Mouse (Mus musculus): Measurements from ENCODE around the gene Krtap1-4.
"Not testable (repeated sequence)": the region's sequence is repeated elsewhere in the genome, so short reads cannot be mapped to it uniquely, and the experiment has no call there.

Gene Krtap1-4

DNA sequence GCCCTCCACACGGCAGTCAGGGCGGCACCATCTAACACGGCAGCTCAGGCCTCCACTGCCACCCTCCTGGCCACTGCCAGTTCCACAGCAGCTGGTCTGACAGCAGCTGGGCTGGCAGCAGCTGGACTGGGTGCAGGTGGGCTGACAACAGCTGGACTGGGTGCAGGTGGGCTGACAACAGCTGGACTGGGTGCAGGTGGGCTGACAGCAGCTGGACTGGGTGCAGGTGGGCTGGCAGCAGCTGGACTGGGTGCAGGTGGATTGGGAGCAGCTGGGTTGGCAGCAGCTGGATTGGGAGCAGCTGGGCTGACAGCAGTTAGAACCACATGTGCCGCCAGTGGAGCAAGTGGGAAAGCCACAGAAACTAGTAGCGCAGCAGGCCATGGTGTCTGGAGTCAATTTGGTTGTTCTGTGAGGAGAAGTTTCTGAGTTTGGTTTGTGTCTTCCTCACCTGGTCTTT is at the start of gene Krtap1-4:
TSS of gene Krtap1-4 (minus strand) at position 410 of the 460 bp plus-strand sequence.
- DNase-seq (ENCODE audit: low spot score in 2 of 2) = no peak

DNA sequence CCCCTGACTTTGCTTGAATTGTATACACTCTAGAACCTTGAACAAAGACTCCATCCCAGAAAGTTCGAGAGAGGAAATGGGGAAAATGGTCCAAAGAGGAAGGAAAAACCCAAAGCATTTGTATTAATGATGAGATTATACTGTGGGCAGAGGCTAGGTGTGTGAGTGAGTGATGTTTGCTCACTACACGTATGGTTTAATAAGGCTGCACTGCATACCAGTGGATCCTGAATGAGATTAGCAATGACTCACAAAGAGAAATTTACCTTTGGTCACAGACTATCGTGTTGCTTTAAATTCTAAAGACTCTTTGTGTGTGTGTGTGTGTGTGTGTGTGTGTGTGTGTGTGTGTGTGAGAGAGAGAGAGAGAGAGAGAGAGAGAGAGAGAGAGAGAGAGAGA is 47.4 kb upstream of the Krtap1-4 start:
- no peak for DNase-seq (ENCODE audit: low spot score in 2 of 2)

DNA sequence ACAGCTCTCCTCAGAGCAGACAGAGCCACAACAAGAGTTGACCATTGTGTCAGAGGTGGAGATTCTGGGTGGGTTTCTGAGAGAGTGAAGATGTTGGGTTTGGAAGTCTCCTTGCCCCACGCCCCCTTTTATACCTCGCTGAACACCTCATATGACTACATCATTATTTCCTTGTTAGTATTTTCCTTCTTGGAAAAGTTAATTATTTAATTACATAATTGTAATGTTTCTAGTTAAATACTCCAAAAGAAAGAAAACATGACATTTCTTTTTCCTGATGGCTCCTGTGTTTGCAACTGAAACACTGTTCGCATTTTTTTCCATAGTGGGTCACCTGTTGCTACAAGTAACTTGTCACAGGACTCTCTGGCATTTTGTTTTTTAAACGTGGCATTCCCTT is 44.7 kb upstream of the Krtap1-4 start, which contains the start of gene Krtap4-1:
TSS of gene Krtap4-1 (minus strand) at position 101 of the 400 bp plus-strand sequence.
- no peak for DNase-seq (ENCODE audit: low spot score in 2 of 2)

DNA sequence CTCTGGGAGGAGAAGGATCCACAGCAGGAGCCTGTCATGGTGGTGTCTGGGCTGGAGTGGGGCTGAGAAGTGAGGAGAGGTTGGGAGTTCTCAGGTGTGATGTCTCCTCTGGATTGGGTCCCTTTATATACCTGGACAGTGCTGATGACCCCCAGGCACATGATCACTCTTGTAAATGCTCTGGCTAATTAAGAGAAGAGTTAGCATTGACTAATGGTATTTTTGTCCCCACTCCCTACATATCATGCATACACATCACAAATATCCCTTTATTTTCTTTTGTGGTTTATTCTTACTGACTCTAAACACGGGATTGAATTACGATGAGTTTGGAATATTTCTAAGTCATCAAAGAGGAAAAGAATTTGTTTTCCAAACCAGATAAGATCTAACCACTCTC is 36.9 kb upstream of the Krtap1-4 start, which contains the start of gene Gm11562:
TSS of gene Gm11562 (minus strand) at position 101 of the 400 bp plus-strand sequence.
- no peak for DNase-seq (ENCODE audit: low spot score in 2 of 2)

DNA sequence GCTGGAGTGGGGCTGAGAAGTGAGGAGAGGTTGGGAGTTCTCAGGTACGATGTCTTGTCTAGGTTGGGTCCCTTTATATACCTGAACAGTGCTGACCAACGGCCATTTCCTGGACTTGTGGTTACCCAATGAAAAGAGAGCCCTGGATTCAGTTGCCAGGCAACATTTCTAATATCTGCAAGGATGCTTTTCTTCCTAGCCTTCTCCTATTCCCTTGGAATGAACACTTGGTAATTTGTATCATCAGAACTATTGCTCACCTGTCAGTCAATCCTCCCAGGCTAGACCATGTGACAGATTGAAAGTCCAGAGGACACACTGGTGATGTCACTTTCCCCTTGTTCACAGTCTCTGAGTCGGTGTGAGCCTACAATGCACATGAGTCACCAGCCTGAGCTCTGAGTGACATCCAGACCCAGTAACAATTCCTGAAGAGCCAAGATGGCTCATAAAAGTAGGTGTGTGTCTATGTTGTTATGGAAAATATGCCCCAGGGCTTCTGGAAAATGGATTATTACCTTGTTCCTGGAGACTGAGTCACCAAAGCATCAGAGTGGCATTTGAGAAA is 31.4 kb upstream of the Krtap1-4 start, which contains the start of gene Krtap2-4:
TSS of gene Krtap2-4 (minus strand) at position 51 of the 568 bp plus-strand sequence.
- DNase-seq (ENCODE audit: low spot score in 2 of 2) = no peak

DNA sequence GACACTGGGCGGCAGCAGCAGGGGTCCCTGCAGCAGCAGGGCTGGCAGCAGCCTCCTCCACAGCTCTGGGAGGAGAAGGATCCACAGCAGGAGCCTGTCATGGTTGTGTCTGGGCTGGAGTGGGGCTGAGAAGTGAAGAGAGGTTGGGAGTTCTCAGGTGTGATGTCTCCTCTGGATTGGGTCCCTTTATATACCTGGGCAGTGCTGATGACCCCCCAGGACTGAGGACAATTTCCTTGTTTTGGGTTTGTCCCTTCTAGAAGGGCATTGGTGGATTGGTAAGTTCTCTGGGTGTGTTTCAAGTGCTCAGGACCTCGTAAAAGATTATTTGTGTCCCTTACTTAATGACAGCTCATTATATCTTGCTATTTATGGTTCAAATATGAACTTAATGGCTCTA is 26.6 kb upstream of the Krtap1-4 start, which contains the start of gene Gm11937:
TSS of gene Gm11937 (minus strand) at position 101 of the 400 bp plus-strand sequence.
- DNase-seq (ENCODE audit: low spot score in 2 of 2) = not testable (repeated sequence)

DNA sequence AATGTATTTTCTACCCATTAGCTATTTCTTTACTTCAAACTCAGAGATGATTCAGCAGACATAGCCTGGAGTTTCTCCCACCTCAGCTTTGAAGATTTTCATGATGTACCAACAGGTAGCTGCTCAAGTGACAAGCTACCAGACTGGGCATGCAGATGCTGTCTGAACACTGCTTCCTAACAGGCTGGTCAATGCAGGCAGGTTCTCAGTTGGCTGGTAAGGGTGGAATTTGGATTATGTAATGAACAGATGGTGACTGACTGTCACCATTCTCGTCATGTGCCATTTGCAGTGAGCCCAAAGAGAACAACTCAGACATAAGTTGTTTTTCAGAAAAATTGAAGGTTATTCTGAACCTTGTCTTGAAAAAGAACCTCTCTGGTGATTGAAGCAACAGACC is 25.7 kb upstream of the Krtap1-4 start:
- no peak for DNase-seq (ENCODE audit: low spot score in 2 of 2)

DNA sequence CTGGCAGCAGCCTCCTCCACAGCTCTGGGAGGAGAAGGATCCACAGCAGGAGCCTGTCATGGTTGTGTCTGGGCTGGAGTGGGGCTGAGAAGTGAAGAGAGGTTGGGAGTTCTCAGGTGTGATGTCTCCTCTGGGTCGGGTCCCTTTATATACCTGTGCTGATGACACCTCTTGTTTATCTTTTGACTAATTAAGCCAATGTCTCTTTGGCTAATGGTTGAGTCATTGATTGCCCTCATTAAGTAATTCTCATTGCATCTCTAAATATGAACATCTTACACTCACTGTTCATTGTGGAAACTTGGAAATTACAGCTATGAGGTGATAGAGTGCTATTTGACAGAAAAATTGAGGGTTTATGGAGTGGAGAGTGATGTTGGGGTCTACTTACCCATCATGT is 19.8 kb upstream of the Krtap1-4 start, which contains the start of gene Gm11938:
TSS of gene Gm11938 (minus strand) at position 101 of the 400 bp plus-strand sequence.
- not testable (repeated sequence) for DNase-seq (ENCODE audit: low spot score in 2 of 2)

DNA sequence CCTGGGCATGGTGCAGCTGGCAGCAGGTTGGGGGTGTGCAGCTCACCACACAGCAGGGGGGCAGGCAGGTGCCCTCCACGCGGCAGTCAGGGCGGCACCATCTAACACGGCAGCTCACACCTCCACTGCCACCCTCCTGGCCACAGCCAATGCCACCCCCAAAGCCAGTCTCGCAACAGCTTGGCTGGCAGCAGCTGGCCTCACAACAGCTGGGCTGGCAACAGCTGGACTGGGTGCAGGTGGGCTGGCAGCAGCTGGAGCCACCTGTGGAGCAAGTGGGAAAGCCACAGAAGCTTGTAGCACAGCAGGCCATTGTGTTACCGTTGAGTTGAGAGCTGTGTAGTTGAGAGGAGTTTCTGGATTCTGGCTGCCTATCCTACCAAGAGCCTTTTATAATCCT is 14.3 kb upstream of the Krtap1-4 start, which contains the start of gene Krtap9-3:
TSS of gene Krtap9-3 (minus strand) at position 364 of the 400 bp plus-strand sequence.
- DNase-seq (ENCODE audit: low spot score in 2 of 2) = not testable (repeated sequence)

DNA sequence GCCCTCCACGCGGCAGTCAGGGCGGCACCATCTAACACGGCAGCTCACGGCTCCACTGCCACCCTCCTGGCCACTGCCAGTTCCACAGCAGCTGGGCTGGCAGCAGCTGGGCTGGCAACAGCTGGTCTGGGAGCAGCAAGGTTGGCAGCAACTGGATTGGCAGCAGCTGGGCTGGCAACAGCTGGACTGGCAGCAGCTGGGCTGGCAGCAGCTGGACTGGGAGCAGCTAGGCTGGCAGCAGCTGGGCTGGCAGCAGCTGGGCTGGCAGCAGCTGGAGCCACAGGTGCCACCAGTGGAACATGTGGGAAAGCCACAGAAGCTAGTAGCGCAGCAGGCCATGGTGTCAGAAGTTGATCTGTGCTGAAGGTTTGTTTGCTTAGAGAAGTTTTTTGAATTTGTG is 7.5 kb upstream of the Krtap1-4 start, which contains the start of gene Krtap1-3:
TSS of gene Krtap1-3 (minus strand) at position 359 of the 400 bp plus-strand sequence.
- DNase-seq (ENCODE audit: low spot score in 2 of 2) = no peak

DNA sequence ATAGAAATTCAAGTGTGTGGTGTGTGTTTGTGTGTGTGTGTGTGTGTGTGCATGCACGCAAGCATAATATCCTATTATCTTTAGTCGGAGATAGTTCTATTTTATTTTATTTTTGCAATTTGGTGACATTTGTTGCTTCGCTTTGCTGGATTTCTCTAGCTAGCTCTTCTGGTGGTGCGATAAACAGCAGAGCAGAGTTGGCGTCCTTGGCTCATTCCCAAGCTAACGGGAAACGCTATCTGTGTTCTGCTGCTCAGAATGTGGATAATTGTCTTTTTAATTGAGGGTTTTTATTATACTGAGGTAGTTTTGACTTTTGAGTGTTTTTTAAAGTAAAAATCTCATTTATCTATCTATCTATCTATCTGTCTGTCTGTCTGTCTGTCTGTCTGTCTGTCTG is 1.6 kb upstream of the Krtap1-4 start:
- DNase-seq (ENCODE audit: low spot score in 2 of 2) = no peak

DNA sequence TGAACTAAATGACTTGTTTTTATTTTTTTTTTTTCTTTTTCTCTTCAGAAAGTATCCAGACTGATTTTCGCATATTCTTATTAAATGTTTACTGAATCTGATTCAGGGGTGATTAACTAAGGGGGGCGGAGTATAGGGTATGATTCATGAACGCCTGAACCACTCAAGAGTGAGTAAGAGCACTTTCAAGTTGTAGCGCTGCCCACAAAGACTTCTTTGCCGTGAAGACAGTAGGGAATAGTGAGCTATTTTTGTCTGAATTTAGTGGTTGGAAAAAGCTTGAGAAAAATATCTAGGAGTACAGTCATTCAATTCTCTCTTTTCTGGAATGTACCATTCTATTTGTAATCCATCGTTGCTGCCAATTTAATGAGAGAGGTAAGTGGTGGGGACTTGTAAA is 1.9 kb downstream of the Krtap1-4 start:
- DNase-seq (ENCODE audit: low spot score in 2 of 2) = no peak

DNA sequence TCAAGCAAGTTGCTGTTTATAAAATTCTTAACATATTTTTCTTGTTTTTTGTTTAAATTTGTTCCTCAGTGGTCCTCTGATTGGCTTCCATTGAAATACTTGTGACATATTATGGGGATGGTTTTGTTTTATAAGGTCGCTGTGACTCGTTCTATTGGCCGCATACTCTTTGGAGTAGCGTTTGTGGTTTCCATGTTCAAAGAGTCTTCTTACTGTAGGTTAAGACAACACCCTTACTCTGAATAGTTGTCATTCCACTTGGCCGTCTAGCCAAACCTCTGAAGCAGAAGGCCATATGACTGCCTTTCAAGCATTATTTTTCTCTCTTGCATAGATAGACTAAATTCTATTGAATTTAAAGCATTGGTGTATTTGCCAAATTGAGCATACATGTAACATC is 2.4 kb downstream of the Krtap1-4 start:
- DNase-seq (ENCODE audit: low spot score in 2 of 2) = no peak

DNA sequence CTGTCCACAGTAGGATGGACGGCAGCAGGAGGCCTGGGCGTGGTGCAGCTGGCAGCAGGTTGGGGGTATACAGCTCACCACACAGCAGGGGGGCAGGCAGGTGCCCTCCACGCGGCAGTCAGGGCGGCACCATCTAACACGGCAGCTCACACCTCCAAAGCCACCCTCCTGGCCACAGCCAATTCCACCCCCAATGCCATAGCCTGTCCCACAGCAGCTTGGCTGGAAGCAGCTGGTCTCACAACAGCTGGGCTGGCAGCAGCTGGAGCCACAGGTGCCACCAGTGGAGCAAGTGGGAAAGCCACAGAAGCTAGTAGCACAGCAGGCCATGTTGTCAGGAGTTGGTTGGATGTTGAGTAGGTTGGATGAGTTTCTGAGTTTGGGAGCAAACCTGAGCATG is 2.8 kb downstream of the Krtap1-4 start, which contains the start of gene Krtap1-5:
TSS of gene Krtap1-5 (minus strand) at position 381 of the 400 bp plus-strand sequence.
- no peak for DNase-seq (ENCODE audit: low spot score in 2 of 2)

DNA sequence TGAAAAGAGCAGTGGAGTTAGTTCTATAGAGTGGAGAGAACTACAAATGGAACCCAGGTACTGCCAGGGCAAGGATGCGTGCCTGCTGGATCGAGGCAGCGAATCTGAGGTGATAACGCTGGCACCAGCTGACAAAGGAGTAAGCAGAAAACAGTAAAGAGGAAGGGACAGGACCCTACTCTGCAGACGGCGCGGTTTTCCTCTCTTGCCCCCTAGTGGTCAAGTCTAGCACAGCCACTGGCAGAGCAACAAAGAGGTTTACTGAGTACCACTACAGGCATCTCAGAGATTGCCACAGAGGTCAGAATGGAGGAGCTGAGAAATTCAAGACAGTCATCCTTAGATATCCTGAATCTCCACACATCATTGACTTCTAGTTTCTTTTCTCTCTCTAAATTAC is 9.3 kb downstream of the Krtap1-4 start:
- peak; percentile 10 to 14 for DNase-seq (ENCODE audit: low spot score in 2 of 2)

DNA sequence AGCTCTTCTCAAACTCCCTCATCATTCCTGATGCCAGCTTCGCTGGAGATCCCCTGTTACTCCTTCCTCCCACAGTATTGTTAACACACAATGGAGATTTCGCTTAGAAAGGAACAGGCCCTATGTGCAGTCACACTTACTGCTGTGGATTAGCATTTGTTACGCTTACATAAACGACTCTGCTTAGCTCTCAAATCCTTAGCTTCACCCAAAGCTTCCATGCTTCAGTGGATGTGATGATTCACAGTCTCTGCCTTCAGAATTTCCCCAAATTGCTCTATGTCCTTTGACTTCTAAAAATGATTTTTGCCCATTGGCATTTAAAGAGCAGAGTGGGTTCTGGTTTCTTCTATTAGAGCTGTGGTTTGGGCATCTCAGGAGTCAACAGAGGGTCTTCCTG is 10.3 kb downstream of the Krtap1-4 start:
- DNase-seq (ENCODE audit: low spot score in 2 of 2) = no peak

DNA sequence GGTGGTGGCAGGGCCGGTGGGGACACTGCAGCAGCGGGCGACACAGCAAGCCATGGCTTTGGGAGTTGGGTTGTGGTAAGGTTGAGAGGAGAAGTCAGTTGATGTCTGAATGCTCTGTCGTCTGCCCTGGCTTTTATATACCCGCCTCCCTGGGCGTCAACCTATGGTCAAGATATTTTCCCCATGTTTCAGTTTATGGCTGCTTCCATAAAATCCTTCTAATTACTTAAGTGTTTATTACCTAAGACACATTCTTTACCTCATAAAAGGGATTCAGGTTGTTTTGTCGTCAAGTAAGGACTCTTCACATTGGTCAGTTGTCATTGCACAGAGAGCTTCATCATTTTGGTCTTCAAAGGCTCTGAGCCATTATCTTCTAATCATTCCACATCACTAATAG is 16.9 kb downstream of the Krtap1-4 start, which contains the start of gene Krtap3-1:
TSS of gene Krtap3-1 (minus strand) at position 101 of the 400 bp plus-strand sequence.
- DNase-seq (ENCODE audit: low spot score in 2 of 2) = no peak

DNA sequence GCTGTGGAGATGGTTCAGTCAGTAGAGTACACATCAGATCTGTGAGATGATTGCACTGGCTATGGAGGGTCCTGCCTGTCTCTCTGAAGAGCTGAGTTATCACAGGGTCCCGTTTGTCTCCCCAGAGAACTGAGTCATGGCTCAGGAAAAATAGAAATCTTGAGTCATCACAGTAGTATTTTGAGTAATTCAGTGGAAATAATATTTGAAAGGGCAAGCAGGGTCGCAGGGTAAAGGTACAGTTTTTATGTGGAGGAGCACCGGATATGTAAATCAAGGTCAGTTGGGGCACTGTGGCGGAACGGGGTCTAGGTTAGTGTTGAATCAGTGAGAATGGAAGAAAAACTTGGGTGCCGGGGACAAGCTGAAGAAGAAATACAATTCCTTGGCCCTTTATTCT is 20.9 kb downstream of the Krtap1-4 start:
- no peak for DNase-seq (ENCODE audit: low spot score in 2 of 2)

DNA sequence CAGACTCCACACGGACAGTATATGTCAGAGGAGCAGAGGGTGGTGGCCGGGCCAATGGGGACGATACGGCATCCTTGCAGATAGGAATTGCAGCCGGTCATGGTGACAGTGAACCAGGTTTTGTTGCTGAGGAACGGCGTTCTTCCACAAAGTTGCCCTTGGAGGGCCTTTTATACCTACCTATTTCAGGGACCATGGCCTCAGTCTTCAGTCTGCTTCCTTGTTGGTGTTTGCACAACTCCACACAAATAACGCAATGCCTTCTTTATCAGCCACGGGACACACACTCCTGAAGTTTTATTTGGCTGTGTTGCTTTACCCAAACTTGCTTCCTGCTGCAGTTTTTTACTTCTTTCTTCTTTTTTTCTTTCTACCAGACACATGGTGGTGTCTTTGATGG is 24.1 kb downstream of the Krtap1-4 start, which contains the start of gene Gm11939:
TSS of gene Gm11939 (minus strand) at position 101 of the 400 bp plus-strand sequence.
- no peak for DNase-seq (ENCODE audit: low spot score in 2 of 2)

DNA sequence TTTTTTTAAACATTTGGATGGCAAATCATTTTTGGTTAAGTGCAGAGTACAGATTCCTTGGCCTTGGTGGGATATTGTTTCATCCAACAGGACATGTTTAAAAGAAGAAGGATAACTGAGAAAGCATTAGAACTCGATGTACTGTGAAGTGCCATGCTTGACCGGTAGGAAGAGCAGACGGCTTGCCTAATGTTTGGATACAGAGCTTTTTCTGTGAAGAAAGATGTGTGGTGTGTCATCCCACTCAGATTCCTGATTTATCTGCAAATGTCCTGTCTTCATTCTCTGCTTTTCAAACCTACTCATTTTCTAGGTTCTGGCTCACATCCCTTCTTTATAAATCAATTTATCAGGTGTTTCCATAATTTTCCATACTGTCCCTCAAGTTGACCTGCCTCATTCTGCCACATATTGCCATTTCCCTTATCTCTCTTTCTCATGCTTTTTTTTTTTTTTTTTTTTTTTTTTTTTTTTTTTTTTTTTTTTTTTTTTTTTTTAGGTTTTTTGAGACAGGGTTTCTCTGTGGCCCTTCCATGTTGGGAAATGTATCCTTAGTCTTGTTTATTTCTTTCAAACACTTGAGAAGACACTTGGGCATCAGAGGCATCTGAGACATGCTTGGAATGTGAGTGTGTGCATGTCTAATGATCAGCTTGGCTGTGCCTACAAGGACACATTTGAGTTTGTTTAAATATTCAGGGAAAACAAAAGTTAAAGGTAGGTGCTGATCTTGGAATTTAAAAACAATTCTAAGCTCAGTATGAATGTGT is 25.3 kb downstream of the Krtap1-4 start:
- DNase-seq (ENCODE audit: low spot score in 2 of 2) = no peak

DNA sequence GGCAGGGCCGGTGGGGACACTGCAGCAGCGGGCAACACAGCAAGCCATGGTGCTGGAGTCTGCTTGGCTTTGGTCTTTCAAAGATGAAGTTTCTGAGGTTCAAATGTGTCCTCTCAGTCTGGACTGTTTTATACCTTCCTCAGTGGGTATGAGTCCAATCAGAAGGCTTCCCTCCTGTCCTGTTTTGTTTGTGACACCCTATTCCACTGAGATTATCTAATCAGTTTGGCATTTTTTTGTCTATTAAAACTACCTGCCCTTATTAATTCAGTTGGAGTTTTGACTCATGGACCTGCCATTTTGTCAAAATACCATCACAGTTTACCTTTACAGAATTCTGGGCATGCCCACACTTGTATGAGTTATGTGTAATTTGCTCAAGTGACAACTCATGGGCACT is 26.7 kb downstream of the Krtap1-4 start, which contains the start of gene Krtap3-2:
TSS of gene Krtap3-2 (minus strand) at position 101 of the 400 bp plus-strand sequence.
- DNase-seq (ENCODE audit: low spot score in 2 of 2) = no peak

DNA sequence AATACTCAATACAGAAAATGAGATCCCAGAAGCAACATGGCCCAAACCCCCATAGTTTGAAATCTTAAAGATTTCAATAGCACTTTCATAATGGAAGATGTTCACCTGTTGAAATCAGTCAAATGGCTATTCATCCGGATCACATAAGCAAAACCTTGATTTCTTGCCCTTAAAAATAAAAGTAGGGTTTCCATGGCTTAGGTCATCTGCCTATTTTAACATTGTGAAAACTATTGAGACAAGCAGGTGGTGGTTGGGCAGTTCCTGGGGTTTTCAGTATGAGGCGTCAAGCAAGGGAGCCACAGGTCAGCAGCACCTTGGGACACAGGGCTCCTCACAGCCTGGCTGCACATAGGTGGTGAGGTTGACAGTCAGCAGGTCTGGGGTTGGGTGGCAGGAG is 27.3 kb downstream of the Krtap1-4 start:
- no peak for DNase-seq (ENCODE audit: low spot score in 2 of 2)

Measured in heart, adult 9 months (tissue).